Mouse (Mus musculus) heart, adult 2 months (tissue): ENCODE measurements at regions not wholly inside any gene's neighbourhood (a gene's known extent, or its start where the extent isn't known, plus 50 kb on each side); places are given as distances from the start of the nearest gene placed in this dataset.

Experiments used
- CTCF ChIP-seq: fragments of 200-600 bp; IDR thresholded peaks from 2 replicates; pipeline ENCODE4 v1.8.1; 2022; ENCODE audit warnings: antibody characterized with exemption, mild to moderate bottlenecking, moderate library complexity
- EP300 ChIP-seq: fragments of 200-500 bp; IDR thresholded peaks from 2 replicates; pipeline ENCODE4 v1.6.1; 2011; ENCODE audit warnings: low read depth, low read length, control low read depth; ENCODE audit not compliant: insufficient read depth
- POLR2A ChIP-seq: fragments of 200-500 bp; IDR thresholded peaks from 2 replicates; pipeline ENCODE4 v1.6.1; 2011; ENCODE audit warnings: mild to moderate bottlenecking, low read depth, low read length, control low read depth; ENCODE audit not compliant: insufficient read depth

DNA sequence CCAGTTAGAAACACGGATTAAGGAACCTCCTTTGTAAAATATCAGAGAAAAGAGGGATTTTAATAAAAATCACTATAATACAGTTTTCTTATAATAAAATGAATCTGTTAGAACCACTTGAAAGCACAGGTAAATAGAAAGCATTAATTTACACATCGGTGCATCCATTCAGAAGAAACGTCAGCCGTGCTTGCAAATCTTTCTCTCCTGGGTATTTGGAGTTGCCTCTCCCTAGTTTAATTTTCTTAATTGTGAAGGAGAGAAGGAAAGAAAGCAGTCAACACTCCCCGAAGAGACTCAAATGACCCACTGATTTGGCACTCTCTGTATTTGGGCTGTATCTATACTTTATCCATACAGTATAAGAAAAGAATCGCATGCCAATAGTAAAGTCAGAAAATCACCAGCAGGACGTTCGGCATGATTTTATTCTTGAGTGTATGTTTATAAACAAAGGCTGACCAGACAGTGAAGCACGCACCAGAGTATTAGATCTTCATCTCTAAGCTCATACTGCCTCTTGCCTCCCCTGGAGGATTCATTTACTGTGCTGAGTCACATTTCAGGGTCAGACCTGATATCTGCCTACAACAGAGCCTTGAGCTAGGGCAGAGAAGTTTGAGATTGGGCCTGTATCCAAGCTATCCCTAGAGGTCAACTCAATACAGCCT, 291.6 kb upstream of the Map3k7 start:
- TF ChIP-seq POLR2A (no peak), CTCF (no peak), EP300 (no peak)
